Mouse (Mus musculus): ENCODE data around the gene Slc39a11. TPM values are rescaled to one million over a fixed set of nuclear protein-coding genes. Genes with fewer than 3 reads are reported as not detected.

Gene Slc39a11
- polyA plus RNA-seq, 2 experiments from 2014 or later: 12.5 to 17.1 TPM

GRCm38 (mm10) chr11:113225748-113226147, 424.1 kb downstream of the Slc39a11 start:
- no peak for ATAC-seq

- ATAC-seq: no peak
Observed at GRCm38 (mm10) chr11:113223756-113224323, 426.0 kb downstream of the Slc39a11 start.

GRCm38 (mm10) chr11:113221267-113222195, 428.3 kb downstream of the Slc39a11 start:
- ATAC-seq: no peak

DNA sequence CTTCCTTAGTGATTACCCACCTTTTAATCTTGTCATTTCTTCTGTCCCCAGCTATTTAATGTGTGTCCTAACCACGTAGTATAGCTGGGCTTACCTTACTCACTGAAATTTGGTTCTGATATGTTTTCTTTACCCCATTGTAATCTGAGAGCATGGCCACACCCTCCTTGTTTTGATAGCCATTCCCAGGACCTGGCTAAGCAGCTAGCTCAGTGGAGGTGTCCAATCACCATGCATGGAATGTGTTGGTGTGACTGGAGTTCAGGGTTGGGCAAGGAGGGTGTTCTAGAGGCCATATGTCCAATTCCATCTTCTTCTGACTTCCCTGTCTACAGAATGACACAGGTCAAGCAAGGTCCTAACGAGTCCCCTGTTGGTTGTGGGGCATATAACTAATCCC, 429.2 kb downstream of the Slc39a11 start:
- ATAC-seq: no peak

GRCm38 (mm10) chr11:113214741-113215140, 435.1 kb downstream of the Slc39a11 start:
- ATAC-seq: no peak

DNA sequence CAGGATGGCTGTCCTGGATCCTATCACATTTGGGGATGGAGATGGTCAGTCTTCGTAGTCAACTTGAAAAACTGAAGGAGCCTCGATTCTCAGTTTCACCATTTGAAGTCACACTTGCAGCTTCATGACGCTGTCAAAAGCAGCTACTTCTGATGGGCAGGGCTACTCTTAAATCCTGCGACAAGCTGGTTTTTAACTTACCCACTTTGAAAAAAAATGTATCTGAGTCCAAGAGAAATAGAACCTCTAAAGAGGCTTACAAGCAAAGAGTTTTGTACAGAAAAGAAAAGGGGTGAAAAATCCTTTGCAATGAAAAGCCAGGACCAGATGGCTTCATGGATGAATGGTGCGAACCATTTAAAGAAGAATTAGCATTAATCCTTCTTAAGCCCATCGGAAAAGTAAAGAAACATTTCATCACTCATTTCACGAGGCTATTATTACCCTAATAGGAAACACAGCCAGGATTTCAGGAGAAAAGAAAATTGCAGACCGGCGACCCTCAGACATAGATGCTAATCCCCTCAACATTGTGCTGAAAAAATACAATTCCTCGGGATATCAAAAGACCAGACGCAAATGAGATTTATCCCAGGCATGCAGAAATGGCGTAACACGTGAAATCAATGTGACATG, 437.4 kb downstream of the Slc39a11 start:
- no peak for ATAC-seq

GRCm38 (mm10) chr11:113209220-113209878, 440.5 kb downstream of the Slc39a11 start:
- ATAC-seq: no peak

GRCm38 (mm10) chr11:113208521-113209072, 441.3 kb downstream of the Slc39a11 start:
- peak; percentile 40 for ATAC-seq

- ATAC-seq: peak; percentile 68
Observed at GRCm38 (mm10) chr11:113207966-113208365, 441.9 kb downstream of the Slc39a11 start.

DNA sequence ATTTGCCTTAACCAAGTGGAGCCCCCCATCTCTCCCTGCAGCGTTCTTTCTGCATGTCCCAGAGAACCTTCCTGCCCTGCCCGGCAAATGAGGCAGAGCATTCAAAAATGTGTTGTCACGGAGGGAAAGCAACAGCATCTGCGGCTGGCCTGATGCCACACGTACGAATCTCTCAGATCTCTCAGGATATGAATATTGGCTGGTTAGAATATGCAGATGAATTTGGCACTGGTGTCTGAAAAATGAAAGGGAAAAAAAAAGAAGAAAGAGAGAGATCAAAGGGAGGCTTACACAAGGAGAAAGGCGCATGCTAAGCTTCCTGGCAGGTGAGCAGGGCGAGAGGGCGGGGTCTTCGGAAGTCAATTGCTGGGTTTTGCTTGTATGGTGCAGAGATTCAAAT, 443.8 kb downstream of the Slc39a11 start:
- no peak for ATAC-seq

DNA sequence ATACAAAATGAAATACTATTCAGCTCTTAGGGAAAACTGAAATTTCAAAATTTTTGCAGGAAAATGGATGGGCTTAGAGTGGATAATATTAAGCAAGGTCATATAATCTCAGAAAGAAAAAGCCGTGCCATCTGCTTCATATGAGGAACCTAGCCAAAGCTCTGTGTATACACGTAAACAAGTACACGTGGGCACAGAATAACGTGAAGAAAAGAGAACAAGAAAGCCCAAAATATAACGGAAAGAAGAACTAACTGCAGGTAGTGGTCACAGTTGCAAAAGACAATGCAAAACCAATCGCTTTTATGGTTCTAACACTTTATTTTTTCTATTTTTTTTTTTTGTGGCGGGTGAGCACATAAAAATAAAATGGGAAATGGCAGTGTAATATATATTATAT, 446.9 kb downstream of the Slc39a11 start:
- ATAC-seq: no peak

GRCm38 (mm10) chr11:113201470-113201997, 448.3 kb downstream of the Slc39a11 start:
- ATAC-seq: peak; percentile 56

DNA sequence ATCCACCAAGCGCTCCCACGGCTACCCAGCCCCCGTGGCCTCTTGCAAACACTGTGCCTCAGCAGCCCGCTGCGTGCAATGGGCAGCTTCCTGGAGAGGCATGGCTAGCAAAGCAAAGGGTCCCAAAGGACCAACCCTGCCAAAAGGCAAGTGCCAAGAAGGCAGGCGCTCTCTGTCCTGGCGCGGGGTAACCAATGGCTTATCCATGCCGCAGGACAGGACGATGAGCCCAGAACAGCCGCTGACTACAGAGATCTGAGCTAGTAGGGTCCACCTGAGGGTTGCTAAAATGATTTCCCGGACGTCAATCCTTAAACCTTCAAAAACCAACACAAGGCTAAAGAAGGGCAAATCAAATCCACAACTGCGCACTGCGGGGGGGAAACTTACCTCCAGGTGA, 449.0 kb downstream of the Slc39a11 start:
- no peak for ATAC-seq

DNA sequence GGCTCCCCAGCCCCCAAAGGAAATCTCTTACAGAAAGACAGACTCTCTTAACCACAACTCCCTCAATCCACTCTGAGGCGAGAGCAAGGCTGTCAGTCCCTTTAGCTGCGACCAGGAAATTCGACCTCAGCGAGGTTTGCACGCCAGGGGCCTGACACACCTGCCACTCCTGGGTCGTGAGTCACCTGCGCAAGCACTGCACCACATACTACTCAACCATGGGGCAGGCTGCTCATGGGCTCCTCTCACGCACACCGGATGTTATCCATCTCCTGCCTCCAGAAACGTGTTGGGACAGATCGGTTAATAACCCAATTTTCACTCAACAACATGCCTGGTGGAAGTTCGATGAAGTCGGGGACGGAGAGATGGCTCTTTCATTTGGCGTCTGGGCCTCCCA, 451.3 kb downstream of the Slc39a11 start:
- no peak for ATAC-seq

GRCm38 (mm10) chr11:113197624-113198023, 452.3 kb downstream of the Slc39a11 start:
- ATAC-seq: no peak

DNA sequence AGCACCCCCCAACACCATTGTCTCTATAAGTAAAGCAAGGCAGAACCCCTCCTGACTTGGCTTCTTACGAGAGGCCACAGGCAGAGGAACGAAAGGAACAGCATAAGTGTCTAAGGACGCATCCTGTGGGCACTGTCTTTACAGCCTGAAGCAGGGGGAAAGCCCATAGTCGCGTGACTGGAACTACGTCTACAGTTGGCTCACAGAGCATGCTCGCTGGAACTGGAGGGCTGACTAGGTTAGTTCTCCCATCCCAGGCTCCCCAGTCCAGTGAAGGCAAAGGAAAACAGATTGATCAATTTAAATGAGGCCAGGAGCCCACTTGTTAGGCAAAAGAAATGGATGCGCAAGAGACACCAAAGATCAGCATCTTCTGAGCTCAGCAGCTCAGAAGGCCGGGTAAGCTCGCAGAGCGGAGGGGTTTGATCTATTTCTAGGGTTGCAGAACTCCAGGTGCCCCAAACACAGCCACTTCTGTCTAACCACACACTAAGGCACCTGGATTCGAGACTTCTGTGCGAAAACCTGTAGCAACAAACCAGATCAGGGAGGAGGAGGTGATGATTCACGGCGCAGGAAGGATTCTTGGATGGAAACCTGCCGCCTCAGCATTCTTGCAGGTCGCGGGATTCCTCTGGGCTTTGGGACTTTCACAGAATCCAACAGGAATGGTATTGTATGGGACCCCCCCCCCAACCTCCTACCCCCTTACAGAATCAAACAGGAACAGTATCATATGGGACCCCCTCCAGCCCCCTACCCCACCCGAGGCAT, 453.5 kb downstream of the Slc39a11 start:
- ATAC-seq: no peak

Other genes starting within 250 kb of the Slc39a11 start
- gene Sstr2, start 30.7 kb downstream of the Slc39a11 start, polyA plus RNA-seq (2017; shearing (Covaris generic)): not detected
- 10 to 100 TPM; 17.6 to 17.9 TPM for gene Cog1, start 910 bp downstream of the Slc39a11 start, polyA plus RNA-seq (2017; shearing (Covaris generic))
- 10 to 100 TPM; 16.4 to 18.6 TPM for gene Fam104a, start 34.1 kb upstream of the Slc39a11 start, polyA plus RNA-seq (2017; shearing (Covaris generic))
- gene D11Wsu47e, start 34.3 kb upstream of the Slc39a11 start, polyA plus RNA-seq (2017; shearing (Covaris generic)): 1 to 10 TPM; 6.8 to 8.6 TPM
- under 1 TPM in 1 of 2 experiments, not detected in 1; 0.45 TPM for gene Cpsf4l, start 59.9 kb upstream of the Slc39a11 start, polyA plus RNA-seq (2017; shearing (Covaris generic))
- gene Cdc42ep4, start 101.8 kb upstream of the Slc39a11 start, polyA plus RNA-seq (2017; shearing (Covaris generic)): 1 to 10 TPM; 2.4 to 2.5 TPM